Mouse (Mus musculus): Measurements from ENCODE around the gene Zbtb12.
"Not testable (repeated sequence)": the region's sequence is repeated elsewhere in the genome, so short reads cannot be mapped to it uniquely, and the experiment has no call there.

The Zbtb12 gene

DNA sequence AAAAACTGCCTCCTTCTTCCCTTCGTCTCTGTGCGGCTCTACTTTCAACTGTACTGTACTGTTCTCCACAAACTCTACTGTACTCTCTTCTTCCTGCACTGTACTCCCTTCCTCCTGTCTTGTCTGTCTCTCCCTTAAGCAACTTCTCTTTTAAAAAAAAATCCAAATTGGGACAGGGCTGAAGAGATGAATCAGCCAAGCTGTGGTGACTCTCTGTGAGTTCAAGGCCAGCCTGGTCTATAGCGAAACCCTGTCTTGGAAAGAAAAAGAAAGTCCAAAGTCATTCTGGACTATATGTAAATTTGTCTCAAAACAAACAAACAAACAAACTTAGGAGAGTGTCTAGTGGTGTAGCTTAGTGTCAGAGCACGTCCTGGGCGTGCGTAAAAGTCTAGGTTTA, 5.0 kb upstream of the Zbtb12 start:
- in situ Hi-C loops (cut with MseI, MboI): no loop called here

DNA sequence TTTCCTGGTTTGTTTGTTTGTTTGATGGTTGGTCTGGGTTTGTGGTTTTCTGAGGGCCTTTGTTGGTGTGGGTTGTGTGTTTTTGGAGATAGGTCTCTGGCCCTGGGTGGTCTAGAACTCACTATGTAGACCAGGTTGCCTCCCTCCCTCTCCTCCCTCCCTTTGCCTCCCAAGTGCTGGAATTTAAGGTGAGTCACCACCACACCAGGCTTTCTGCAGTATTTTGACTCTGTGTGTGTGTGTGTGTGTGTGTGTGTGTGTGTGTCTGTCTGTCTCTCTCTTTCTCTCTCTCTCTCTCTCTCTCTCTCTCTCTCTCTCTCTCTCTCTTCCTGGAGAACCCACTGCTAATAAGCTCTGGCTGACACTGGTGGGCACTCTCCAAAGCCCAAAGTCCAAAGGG, 1.9 kb downstream of the Zbtb12 start:
- in situ Hi-C loops (cut with MseI, MboI): no loop called here

DNA sequence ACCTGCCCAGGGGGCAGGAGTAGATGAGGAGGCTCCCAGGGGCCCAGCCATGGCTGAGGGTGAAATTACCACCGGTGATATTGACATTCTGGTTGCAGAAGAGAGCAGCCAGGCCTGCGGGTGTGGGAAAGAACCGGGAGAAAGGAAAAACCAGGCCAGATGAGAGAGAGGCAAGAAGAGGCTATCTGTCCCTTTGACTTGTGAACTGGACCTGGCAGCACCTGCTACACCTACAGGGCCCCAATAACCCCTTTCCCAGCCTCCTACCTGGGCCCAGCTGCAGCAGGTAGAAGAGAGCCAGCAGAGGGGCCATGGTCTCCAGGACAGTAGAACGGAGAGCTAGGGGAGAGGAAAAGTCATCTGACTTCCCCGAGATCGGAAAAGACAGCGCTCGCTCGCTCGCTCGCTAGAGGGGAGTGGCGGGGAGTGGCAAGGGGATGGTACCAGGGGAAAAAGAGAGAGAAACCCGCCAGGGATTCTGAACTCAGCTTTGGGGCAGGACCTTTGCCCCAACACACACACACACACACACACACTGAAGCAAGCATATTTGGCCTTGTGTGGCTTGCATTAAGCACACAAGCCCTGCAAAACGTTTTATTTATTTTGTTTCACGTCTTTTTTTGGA, 2.5 kb downstream of the Zbtb12 start, which contains the start of gene Gm20547:
Gene Gm20547 (minus strand): TSS at position 360 of the 628 bp plus-strand sequence.
- in situ Hi-C loops (cut with MseI, MboI): no loop called here

DNA sequence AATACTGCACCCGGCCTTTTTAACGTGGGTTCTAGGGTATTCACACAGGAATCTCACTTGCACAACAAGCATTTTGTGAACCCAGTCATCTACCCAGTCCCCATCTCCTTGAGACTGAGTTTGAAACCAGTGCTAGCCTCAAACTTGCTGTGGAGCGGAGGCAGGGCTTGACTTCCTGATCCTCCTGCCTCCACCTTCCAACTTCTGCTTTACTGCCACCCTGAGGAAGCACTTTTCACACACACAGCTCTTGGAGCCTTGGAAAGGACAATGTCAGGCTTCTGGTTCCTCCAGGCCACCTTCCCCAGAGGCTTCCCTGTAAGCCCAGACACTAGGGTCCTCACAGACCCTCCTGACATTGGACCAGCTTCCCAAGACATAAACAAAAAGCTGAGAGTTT, 4.0 kb downstream of the Zbtb12 start:
- in situ Hi-C loops (cut with MseI, MboI): no loop called here

DNA sequence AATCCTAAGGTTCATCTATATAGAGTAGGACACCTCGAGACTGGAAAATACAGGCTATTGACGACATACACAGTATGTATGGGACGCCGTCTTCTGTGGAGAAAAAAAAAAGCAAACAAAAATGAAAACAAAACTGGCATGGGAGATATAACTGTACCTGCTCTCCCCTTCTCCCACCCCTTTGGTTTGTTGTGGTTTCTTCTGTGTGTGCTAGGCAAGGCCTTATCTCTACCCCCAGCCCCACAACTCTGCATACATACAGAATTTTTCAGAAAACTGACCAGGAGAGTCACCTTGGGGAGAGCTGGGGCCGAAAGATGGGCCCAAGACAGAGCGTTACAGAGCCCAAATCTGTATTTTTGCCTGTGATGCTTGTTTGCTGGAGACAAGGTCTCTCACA, 5.4 kb downstream of the Zbtb12 start:
- in situ Hi-C loops (cut with MseI, MboI): no loop called here

DNA sequence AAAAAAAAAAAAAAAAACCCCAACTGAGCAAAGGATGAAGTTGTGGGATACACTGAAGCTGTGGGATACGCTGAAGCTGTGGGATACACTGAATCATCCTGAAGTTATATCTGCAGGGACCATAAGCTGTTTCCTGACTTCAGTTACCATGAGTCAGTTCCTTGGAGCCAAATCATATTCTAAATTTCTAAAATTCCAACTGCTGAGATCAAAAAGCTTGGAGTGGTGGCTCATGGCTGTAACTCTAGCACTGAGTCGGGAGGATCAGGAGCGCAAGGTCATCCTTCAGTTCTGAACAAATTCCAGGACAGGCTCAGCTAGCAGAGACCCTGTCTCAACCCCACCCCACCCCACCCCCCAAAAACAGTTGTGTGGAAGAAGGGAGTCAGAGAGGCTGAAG, 6.3 kb downstream of the Zbtb12 start:
- in situ Hi-C loops (cut with MseI, MboI): no loop called here

DNA sequence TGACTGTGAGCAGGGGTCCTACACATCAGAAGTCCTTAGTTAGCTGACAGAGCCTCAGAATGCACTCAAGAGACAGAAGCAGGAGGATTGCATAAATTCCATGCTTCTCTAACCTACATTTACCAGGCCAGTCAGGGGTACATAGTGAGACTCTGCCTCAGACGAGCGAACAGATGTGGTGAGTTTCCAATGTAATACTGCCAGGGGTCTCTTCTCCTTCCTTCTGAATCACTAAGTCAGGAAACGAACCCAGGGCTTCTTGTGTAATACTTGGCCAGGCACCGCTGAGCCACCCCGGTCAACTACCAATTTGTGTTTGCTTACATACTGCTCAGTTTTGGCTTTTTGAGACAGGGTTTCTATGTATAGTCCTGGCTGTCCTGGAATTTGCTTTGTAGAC, 8.7 kb downstream of the Zbtb12 start:
- in situ Hi-C loops (cut with MseI, MboI): no loop called here

DNA sequence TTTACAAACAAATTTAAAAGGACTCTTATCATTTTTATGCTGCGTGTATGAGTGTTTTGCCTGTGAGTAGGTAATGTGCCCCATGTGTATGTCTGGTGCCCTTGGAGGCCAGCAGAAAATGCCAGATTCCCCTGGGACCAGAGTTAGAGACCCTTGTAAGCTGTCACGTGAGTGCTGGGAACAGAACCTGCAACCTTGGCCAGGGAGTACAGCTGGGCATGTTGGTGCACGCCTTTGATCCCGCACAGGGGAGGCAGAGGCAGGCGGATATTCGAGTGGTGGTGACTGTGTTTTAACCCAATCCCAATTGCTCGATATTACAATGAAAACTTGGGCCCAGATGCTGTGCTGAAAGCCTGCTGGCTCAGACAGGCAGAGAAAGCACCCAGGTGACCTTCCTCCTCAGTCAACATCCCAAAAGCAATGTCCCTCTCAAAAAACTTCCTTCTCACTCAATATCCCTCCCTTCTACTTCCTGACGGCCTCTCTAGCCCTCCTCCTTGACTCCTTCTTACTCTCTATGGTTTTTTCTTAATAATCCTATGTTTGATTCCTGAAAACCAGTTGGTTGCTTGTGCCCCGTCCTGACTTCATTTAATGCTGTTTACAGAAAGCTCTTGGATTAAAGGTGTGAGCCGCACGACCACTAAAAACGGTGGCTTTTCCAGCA, 10.9 kb downstream of the Zbtb12 start:
- in situ Hi-C loops (cut with MseI, MboI): no loop called here

DNA sequence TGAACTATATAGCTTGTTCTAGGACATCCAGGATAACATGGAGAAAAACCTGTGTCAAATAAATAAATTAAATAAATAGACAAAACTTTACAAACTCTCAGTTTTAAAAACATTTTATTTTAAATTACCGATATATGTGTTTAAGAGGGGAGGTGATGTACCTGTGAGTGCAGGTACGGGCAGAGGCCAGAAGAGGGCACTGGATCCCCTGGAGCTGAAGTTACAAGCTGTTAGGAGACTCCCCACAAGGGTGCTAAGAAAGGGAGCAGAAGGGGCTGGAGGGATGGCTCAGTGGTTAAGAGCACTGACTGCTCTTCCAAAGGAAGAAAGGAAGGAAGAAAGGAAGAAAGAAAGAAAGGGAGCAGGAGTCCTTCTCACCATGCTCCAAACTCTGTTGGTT, 12.1 kb downstream of the Zbtb12 start:
- in situ Hi-C loops (cut with MseI, MboI): no loop called here

DNA sequence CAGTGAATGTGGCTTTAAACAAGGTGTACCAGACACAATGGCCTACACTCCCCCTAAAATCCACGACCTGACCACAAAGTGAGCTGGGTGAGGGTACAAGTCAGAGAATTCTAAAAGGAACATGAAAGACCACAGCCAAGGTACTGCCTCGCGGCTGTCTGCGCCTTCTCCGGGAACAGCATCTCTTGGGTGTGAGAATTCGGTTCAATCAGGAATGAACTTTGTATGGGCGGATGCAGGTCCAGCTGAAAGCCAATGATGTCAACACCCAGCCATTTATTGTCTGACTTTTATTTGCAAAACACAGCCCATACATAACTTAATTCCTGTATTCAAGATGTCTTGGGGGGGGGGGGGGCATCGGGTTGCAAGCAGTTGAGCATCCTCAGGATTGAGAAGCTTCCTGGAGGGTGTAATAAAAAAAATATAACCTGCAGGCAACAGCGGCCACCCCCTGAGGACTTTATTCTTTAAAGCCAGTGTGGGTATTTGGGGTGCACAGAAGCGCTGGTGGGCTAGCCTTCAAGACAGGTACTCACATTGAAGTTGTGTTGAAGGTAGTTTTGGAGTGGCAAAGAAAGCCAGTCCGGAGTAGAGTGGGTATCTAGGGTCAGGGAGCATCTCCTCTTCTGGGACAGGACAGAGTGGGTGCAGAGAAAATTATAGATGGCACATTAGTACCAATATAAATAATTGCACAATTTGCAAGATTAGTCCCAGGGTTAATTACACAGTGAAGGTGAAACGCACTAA, 14.0 kb downstream of the Zbtb12 start:
- in situ Hi-C loops (cut with MseI, MboI): no loop called here

DNA sequence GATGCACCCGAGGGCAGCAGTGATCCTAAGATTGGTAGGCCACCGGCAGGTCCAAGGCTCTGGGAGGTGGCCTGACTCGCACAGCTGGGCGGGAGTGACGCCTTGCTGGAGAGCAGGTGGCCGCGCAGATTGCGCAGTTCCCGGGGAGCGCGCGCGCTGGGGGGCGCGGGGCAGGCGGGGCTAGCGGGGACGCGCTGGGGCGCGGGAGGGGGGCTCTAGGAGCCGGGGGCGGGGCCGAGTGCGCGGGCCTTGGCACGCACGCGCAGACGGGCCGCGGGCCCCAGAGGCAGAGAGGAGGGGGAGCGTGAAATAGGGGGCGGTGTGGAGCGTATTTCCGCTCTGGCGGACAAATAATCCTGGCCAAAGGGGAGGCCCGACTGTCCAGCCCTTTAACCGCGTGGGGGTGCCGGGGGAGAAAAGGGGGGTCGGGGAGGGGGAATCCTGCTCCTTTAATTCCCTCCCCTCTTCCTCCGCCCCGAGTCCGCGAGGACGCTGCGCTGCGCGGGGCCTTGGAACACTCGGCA, 14.9 kb downstream of the Zbtb12 start:
- in situ Hi-C loops (cut with MseI, MboI): no loop called here

DNA sequence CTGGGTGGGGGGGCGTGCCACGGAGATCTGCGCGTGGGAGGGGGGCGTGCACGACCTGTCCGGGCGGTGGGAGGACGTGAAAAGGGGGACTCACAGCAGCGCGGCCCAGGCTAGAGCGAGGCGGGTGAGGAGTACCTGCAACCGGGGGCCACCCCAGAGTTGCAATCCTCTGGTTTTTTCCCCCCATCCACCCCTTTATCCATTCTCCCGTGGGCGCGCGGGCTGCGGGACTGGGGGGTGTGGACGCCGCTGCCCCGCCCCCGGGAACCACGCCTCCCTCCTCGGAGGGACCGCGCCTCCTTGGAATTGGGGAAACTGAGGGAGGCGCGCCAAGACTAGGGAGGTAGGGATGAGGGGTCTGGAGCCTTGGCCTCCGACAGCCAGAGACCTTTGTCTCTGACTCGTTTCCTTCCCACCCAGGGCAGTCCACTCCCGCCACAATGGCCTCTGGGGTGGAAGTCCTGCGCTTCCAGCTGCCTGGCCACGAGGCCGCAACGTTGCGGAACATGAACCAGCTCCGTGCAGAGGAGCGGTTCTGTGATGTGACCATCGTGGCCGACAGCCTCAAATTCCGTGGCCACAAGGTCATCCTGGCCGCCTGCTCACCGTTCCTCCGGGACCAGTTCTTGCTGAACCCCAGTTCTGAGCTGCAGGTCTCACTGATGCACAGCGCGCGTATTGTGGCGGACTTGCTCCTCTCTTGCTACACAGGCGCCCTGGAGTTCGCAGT, 15.7 kb downstream of the Zbtb12 start:
- in situ Hi-C loops (cut with MseI, MboI): no loop called here

DNA sequence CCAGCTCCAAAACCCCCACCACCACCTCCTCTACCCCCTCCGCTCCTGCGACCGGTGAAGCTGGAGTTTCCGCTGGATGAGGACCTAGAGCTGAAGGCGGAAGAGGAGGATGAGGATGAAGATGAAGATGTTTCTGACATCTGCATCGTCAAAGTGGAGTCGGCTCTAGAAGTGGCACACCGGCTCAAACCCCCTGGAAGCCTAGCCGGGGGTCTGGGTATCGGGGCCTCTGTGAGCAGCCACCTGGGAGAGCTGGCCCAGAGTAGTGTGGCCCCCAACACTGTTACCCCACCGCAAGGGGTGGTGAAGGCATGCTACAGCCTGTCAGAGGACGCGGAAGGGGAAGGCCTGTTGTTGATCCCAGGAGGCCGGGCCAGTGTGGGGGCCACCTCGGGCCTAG, 16.4 kb downstream of the Zbtb12 start:
- in situ Hi-C loops (cut with MseI, MboI): no loop called here

DNA sequence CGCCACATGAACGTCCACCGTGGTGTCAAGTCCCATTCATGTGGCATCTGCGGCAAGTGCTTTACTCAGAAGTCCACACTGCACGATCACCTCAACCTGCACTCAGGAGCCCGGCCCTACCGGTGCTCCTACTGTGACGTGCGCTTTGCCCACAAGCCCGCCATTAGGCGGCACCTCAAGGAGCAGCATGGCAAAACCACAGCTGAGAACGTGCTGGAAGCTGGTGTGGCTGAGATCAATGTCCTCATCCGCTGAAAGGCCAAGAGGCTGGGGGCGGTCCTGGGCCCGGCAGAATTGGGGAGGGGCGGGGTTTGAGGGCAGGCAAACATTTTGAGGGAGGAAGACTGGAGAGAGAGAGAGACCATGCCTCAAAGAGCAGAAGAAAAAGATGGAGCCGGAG, 17.1 kb downstream of the Zbtb12 start:
- in situ Hi-C loops (cut with MseI, MboI): no loop called here

DNA sequence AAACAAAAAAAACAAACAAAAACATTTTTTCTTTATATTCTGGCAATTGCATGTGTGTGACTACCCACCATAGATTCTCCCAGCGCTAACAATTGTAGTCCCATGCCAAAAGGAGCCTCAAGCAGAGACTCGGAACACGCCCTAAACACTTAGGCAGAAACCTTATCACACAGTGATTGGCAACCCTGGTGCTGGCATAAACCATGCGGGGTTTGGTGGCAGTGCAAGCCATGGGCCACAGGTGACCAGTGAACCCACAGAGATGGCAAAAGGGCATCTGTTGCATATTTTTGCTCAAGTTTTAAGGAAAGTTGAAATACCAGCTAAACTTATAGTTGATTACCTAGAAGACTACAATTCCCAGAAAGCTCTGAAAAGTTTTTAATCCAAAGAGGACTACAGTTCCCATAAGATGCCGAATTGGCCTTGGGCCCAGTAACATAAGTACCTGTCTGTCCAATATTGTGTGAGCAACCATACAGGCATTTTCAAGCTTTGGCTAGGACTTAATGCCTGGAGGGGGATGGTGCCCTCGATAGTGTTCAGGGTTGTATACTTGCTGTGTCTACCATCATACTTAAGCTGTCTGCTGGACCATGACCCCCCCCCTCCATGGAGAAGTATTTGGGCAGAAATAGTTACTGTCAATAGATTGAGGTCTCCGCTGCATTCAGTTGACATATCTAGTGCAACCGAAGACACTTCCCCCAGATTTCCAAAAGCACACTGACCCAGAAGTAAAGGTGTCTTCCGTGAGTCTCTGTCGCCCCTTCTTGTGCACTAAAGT, 18.3 kb downstream of the Zbtb12 start:
- in situ Hi-C loops (cut with MseI, MboI): no loop called here

DNA sequence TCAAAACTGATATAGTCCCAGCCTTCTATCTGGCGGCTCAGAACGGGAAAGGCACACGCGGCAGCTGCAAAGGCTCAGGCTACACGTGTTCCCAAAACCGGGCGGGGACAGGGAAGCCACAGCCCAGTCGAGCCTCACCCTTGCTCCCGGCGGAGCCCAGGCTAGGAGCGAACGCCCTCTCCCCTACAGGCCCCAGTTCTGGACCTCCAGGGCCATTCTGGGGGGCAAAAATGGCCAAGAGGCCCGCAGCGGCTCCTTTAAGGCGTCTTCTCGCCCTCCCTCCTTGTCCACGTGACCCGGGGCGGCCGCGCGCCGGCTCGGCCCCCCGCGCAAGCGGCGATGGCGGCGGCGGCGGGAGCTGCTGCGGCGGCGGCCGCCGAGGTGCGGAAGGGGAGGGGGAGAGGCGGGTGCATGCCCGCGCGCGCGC, 18.9 kb downstream of the Zbtb12 start, which contains the start of the genes C2 and Ehmt2:
Gene C2 (minus strand): TSS at position 106 of the 427 bp plus-strand sequence.
Gene Ehmt2 (plus strand): TSS at position 310 of the 427 bp plus-strand sequence.
- in situ Hi-C loops (cut with MseI, MboI): no loop called here

DNA sequence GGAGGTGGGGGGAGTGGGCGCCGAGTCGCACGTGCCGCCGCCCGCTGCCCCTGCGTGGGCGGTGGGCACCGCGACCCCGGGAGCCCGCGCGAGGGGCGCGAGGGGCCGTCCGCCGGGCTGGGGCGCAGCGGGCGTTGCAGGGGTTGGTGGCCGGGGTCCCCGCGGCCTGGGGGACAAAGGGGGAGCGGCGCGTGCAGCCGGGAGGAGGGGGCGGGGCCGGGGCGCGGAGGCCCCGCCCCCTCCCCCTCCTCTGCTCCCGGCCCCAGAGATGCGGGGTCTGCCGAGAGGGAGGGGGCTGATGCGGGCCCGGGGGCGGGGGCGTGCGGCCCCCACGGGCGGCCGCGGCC, 19.4 kb downstream of the Zbtb12 start:
- in situ Hi-C loops (cut with MseI, MboI): no loop called here

DNA sequence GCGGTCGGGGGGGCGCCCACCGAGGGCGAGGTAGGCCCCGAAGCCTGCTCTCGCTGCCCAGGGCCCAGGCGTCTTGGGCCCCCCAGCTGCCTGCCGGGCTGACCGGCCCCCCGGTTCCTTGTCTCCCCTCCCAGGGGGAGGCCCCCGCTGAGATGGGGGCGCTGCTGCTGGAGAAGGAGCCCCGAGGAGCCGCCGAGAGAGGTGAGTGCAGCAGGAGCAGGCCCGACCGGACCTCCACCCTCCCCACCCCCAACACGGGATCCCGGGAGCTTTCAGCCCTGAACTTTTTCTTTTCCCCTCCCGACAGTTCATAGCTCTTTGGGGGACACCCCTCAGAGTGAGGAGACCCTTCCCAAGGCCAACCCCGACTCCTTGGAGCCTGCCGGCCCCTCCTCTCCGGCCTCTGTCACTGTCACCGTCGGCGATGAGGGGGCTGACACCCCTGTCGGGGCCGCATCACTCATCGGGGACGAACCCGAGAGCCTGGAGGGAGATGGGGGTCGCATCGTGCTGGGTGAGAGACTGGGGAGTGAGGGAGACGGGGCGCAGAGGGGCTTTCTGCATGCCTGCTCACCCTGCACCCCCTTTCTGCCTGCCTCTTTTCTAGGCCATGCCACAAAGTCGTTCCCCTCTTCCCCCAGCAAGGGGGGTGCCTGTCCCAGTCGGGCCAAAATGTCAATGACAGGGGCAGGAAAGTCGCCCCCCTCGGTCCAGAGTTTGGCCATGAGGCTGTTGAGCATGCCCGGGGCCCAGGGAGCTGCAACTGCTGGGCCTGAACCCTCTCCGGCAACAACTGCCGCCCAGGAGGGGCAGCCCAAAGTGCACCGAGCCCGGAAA, 20.0 kb downstream of the Zbtb12 start:
- in situ Hi-C loops (cut with MseI, MboI): no loop called here

DNA sequence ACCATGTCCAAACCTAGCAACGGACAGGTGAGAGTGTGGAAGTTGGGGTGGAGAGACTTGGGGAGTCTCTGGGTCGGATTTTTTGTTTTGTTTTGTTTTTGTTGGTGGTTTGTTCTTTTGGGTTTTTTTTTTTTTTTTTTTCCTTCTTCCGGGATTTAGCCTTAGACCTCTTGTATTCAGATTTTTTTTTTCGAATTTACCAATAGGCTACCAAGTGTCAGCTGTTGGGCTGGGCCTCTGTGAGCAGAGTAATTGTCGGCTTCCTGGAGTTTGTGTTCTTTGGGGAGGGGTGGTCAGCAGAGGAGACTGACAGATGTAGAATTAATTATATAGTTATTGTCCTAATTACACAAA, 20.6 kb downstream of the Zbtb12 start:
- in situ Hi-C loops (cut with MseI, MboI): no loop called here

DNA sequence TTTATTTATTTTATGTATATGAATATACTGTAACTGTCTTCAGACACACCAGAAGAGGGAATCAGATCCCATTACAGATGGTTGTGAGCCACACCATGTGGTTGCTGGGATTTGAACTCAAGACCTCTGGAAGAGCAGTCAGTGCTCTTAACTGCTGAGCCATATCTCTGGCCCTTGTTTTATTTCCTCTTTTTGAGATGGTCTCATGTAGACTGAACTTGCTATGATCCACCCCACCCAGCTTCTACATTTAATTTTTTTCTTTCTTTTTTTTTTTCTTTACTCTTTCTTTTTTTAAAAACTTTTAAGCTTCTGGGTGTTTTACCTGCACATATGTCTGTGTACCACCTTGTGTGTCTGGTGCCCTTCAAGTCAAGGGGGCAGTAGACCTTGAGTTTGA, 21.5 kb downstream of the Zbtb12 start:
- in situ Hi-C loops (cut with MseI, MboI): not testable (repeated sequence)
